Mouse (Mus musculus) frontal cortex, adult 2 months (tissue): Measurements from ENCODE around the gene Mterf4. TPM values are rescaled to one million over a fixed set of nuclear protein-coding genes. Genes with fewer than 3 reads are reported as not detected.
"Not testable (repeated sequence)": the region's sequence is repeated elsewhere in the genome, so short reads cannot be mapped to it uniquely, and the experiment has no call there.

Experiments used
- DNase-seq, 2 experiments: peaks; one replicate each; pipeline ENCODE4 v3.0.0; 2022; ENCODE audit warnings: low spot score in 1 of 2; ENCODE audit errors: extremely low spot score in 1 of 2
- polyA plus RNA-seq: library from polyadenylated mRNA; depleted of rRNA; stranded (reverse); fragments of >200 nt; gene quantifications from 2 replicates; pipeline ENCODE4 v1.2.3, GENCODE M21; 2012; rRNA removed

Mterf4 gene
- polyA plus RNA-seq = 16.0 and 18.6 TPM in 2 replicates

DNA sequence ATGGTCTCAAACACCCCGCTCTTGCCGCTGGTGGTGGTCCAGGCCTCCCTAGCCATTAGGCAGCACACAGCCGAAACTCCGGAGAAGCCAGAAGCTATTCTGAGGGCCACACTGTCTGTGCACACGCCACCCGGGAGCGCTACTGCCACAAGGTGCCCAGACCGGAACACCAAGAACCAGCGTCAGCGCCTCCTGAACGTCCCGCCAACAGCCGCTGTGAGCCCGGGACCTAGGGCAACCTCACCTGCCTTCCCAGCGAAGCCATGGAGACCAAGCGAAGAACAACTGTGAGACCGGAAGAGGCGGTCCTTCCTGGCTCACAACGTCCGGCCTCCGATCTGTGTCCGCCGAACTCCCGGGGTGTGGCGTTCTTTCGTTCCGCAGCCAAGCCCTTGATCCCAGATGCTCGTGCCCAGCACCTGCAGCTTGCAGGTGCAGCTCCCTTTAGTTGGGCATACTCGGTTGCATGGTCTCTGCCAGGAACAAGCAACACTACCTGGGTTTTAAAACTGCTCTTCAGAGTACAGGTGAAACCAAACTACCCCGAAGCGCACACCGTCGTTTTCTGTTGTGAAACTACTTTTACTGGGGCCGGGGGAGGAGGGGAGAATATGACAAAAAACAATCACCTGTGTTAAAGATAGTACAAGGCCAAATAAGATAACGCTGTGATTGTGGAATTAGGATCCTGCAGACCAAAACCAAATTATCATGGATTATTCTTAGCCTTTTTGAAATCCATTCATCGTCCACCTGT, at the start of gene Mterf4:
Mterf4 (minus strand) TSS at position 335 of the 757 bp plus-strand sequence.
- DNase-seq = peak; percentile 38 to 87

DNA sequence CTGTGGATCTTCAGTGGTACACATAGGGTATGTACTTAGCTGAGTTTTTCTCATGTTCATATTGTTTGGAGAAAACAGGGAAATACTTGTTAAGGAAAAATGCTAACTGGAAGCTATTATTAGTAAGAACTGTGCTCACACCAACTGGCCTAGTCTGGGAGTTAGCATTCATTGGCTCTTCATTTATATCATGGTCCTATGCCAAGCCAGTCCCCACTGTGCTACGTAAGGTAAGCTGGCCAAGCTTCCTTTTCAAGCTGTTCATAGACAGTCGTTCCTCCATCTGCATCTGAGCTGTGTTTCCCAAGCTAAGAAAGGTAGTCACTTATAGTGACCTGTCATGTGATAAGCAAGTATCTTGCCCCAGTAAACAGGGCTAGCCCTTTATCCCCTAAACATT, 47.0 kb upstream of the Mterf4 start:
- peak in 1 of 2 experiments; percentile 58 for DNase-seq

DNA sequence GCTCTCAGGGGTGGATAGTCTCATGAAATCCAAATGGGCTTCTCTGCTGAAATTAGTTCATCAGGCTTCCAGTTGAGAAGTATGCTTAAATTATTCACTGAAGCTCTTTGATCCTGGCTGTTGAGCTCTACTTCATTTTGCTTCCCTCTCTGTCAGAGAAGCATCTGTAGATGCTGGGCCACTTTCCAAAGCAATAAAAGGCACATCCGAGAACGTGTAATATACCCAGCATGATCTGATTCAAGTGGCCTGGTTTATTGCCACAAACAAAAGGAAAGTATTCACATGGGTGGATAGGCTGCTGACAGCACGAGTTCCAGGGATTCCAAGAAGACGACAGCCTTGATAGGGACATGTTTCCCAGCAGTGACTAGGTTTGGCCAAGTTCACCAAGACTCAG, 44.0 kb upstream of the Mterf4 start:
- peak in 1 of 2 experiments; percentile 25 for DNase-seq

DNA sequence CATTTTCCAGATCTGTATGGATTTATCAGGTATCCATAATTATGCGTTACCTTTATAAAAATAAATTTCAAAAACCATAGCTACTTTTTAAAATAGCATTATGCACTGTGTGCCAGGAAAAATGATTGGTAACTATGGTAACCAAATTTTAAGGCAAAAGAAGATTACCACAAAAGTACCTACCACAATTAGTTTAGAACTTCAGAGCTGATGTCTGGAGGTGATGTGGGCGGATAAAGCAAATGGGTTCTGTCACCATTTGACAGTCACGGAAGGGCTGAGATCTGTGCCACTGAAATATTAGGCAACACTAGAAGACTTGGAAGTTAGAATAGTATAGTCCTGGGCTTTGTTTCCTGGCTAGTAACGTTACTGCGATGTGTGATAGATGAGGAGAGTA, 41.5 kb upstream of the Mterf4 start:
- peak in 1 of 2 experiments; percentile 25 for DNase-seq

DNA sequence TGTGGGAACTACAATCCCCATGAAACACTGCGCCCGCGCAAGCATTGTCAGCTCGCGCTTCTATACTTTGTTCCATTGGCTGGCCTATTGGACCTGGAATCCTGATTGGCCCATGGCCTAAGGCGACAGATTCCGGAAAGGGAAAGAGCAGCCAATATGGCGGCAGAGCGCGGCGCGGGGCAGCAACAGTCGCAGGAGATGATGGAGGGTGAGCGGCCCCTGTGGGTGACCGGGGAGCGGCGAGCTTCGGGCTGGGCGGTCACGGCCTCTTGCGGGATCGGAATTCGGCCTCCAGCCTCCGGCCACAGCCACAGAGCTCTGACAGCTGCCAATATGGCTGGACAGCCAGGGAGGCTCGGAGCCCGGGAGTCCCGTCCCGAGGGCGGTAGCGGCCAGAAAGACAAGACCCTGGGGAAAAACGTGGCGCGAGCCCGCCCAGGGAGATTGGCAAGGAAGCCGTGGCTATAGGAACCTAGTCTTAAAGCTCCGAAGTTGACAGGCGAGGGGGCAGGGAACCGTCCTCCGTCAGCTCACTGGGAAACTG, 37.9 kb upstream of the Mterf4 start:
- DNase-seq = peak; percentile 93 to 98

DNA sequence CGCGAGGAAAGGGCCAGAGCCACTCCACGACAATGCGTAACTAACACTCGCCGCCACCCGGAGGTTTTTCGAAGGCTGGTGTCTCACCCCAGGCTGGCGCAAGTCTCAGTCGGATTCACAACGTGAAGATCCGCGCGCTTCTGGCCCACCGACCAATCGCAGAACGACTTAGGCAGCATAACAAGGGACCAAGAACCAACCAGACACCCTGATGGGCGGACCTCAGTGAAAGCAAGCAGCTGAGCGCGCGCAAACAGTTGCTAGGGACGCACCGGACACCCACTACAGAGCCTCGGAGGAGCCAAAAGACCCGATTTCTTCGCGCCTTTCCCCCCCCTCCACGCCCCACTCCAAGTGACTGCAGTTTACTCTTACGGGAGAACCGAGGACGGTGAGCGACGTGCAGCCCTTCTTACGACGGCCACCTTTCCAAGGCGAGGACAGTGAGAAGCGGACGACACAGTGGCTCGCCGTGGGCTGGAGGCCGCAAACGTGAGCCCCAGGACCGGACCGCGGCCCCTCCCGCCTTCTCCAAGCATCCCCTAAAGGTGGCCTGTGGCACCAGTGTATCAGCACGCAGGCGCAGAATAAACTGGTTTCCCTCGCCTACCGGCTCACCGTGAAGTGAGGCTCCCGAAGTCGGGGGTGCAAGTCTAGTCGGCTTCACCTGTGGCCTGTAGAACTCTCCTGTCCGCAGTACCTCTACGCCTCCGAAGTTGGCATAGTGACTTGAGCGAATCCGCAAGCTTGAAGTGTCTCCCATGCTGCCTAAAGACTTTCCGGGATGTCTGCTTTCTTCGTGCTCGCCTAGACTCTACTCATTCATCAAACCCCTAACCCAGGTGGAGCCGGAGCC, 37.2 kb upstream of the Mterf4 start, which contains the start of the genes Ppp1r7 and Pask:
Ppp1r7 (plus strand) TSS at position 207 of the 856 bp plus-strand sequence.
Pask (minus strand) TSS at position 835 of the 856 bp plus-strand sequence.
- DNase-seq = peak; percentile 93 to 96

DNA sequence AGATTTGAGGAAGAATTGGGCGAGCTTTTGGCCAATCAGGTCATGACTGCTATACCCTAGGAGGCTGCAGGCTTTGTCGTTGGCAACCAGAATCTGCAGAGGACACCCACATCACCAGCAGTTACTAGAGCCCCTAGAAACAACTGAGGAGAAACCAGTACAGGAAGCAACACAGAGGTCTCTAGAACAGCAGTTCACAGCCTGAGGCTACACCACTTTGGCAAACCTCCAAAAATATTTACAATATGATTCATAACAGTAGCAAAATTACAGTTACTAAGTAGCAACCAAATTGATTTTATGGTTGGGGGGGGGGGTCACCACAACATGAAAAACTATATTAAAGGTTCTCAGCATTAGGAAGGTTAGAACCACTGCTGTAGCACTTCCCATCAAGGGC, 28.9 kb upstream of the Mterf4 start:
- no peak for DNase-seq

DNA sequence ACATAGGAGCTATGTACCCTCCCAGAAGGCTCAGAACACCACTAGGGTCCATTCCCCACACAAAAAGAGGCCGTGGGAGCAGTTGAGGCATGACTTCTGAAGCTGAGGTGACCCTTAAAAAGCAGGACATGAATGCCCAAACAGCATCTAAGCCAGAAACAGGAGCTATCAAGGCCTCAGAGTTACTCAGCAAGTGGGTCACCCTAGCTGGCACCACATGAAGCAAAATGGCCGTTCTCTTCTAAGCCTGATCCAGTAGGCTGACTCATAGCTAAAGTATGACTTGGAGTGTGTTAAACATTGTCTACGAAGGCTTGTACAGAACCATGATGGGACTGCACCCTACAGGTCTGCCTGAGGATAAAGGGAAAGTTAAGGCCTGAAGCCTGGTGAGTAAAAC, 20.7 kb upstream of the Mterf4 start:
- DNase-seq = no peak

DNA sequence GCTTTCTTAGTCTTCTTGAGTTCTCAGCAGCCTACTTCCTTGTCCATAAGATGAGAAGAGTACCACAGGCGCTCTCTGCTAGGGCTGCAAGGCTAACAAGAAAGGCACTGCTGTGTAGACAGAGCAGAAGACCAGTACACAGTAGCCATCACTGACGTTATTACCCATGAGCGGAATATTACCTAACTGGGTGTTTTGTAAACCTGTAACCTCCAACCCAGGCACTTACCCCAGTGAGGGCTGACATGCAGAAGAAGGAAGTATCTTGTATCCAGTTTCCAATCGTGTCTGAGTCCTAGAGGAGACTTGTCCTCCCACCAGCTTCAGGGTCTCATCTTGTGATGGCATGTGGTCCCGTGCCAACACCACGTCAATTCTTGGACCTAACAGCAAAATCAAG, 18.3 kb upstream of the Mterf4 start:
- DNase-seq = no peak

DNA sequence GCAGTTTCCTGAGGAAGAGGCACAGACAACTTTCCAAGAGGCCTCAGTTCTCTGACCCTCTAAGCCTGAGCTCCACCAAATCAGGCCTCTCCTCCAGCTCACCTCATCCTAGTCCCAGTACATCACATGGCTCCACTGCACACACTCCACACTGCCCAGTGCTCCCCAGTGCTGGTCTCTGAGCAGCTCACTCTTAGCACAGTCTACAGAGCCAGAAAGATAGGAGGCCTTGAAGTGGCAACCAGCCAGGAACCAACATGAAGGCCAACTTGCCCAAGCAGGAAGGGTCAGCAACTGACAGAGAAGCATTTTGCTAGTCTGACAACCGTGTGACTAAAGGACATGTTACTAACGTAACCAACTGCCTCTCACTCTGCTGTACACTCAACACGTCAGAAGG, 5.1 kb downstream of the Mterf4 start:
- no peak for DNase-seq

DNA sequence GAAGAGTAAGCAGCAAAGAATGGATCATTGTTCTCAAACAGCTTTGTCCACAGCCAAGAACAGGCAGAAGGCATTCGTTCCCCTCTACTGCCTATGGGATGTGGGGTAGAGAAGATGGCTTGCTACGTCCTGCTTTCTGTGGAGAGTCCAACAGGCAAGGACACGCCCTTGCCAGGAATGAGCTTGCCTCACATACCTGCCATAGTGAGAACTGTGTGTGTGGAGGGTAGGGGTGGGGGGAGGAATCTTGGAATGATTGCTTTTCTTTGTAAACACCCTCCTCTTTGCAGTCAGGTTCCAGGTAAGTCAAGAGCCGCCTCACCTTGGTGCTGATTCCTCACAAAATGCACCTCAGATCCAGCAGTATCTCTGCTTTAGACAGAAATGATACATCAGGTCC, 5.9 kb downstream of the Mterf4 start:
- DNase-seq = no peak

DNA sequence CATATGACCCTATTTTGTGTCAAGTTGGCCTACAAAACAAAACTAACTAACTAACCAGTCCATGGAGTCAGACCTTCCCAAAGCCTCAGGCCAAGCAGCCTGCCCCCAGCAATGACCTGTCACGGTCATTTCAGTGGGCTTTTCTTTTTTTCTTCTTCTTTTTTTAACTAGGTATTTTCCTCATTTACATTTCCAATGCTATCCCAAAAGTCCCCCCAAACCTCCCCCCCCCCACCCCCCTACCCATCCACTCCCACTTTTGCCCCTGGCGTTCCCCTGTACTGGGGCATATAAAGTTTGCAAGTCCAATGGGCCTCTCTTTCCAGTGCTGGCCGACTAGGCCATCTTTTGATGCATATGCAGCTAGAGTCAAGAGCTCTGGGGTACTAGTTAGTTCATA, 11.2 kb downstream of the Mterf4 start:
- DNase-seq = not testable (repeated sequence)

DNA sequence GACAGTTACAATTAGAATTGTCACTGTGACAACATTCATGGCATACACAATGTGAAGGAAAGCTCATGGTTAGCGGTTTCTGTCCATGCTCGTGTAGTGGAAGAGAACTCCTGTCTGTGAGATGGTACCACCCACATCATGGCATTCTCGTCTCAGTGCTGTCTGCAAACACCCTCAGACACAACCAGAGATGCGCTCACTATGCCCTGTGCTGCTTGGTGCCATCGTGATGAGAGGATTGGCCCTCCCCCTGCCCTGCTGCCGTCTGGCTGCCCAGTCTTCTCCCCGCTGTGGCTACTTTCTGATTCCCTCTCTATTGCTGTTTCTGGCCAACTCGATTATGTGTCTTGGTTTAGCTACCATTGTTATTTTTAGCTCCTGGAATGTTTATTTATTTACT, 13.7 kb downstream of the Mterf4 start:
- no peak for DNase-seq

DNA sequence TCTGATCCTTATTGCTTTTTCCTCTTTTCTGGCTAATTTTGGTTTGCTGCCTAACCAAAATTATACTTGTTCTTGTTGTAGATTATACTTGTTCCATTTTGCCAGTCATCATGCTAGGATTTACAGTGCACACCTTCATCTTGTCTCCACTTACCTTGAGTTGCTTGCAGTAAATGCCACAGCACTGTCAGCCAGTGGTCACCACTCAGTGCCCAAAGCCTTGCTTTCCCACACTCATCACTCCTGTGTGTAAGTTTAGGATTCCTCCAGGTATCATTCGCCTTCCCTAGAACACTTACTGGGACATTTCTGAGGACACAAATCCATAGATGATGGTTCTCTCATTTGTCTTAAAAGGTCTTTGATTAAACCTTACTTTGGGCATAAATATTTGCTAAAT, 14.1 kb downstream of the Mterf4 start:
- no peak for DNase-seq

DNA sequence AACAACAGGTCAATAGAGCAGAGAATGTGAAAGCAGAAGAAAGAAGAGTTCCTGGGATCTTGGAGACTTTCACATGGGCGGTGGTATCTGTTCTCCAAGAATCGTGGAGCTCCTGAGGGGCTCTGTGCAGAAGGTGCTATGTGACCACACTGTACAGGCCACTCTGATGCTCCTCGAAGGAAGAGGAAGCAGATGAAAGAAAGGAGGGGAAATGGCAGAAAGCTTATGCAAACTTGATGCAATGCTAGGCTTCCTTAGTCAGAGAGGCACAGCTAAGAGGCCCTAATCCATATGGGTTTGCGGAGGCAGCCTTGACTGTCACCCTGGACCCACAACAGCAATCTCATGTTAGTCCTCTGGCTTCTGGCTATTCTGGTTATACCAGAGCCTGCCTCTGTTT, 14.8 kb downstream of the Mterf4 start:
- no peak for DNase-seq

DNA sequence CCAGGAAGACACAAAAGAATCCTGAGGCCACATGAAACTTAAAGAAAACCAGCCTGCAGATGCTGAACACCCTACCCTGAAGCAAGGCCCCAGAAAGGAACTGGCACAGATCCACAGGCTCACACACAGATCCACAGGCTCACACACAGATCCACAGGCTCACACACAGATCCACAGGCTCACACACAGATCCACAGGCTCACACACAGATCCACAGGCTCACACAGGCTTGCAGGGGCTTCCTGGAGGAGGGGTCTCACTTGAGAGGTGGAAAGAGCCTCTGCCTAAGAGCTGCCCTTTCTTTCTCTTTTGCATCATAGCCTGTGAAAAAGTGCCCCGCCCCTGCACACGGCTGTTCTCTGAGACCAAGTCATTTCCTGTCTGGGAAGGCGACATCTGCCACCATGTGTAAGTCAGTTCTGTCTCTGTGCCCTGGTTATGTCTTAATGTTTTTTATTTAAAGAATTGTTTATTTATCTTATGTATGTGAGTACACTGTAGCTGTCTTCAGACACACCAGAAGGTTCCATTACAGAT, 16.0 kb downstream of the Mterf4 start:
- no peak for DNase-seq

DNA sequence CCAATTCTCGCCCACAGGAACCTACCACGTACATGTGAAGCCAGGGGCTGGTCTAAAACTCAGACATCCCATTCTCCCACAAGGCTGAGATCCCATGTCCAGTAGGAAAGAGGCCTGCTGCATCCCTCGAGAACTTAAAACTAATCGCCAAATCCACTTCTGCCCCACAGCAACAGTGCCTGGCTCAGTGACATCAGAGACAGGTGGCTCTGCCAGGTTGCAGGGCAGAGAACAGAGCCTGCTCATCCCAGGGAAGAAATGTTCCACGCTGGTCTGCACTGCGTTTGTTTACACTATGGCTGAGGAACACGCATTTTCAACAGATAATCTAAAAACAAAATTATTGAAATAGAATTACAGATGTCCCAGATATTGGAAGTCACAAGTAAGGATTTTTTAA, 28.7 kb downstream of the Mterf4 start:
- no peak for DNase-seq

DNA sequence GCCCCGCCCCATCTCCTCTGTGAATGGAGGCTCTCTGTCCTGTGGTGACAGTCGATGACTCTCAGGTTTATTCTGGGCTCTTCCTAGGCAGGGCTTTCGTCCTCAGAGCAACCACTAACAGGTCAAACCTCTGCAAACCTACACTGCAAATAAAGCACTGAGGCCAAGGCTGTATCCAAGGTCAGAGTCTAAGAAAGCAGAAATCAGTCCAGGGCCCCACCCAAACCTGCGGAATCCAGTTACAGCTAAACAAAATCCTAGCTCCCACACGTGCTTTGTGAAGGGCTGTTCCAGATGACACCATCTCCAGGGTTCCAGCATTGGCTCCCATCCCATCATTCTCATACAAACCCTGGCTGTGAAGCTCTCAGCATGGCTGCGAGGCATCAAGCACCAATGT, 30.2 kb downstream of the Mterf4 start:
- no peak for DNase-seq

DNA sequence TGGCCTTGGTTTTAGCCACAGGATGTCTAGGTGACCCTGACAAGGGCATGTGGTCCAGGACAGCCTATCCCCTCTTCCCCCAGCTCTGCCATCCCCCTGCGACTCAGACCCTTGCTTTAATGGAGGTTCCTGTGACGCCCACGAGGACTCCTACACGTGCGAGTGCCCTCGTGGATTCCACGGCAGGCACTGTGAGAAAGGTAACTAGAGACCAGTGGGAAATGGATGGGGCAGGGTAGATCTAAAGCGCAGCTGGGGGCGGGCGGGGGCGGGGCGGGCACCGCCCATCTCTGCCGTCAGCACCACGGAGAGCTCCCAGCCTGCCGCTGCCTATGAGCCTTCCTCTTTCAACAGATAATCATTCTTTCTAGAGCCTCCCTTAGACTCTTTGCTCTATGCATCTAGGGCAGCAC, 33.3 kb downstream of the Mterf4 start:
- no peak for DNase-seq

DNA sequence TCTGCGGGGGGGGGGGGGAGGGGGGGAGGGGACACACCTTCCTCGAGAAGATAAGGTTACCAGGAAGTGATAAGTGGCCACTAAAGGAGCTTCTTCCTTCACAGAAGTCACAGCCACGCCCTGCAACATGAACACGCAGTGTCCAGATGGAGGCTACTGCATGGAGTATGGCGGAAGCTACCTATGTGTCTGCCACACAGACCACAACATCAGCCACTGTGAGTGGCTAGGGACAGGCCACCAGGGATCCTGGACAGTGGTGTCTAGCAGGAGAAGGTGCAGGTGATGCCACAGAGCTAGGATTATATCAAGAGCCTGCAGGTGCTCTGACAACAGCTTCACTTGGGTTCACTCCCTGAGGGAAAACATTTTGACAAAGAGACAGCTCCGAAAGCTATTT, 34.0 kb downstream of the Mterf4 start:
- no peak for DNase-seq
